Mouse (Mus musculus): ENCODE measurements around the gene Gm17174.
"Not testable (repeated sequence)": the region's sequence is repeated elsewhere in the genome, so short reads cannot be mapped to it uniquely, and the experiment has no call there.

Gene Gm17174

GRCm38 (mm10) chr14:51592039-51592438 lies at the start of gene Gm17174:
Gene Gm17174, minus strand, starts transcription at chr14:51592139.
- not testable (repeated sequence) for DNase-seq

- not testable (repeated sequence) for DNase-seq
Observed at GRCm38 (mm10) chr14:51635566-51635965, 43.6 kb upstream of the Gm17174 start, which contains the start of gene Gm4181. Gene Gm4181, minus strand, starts transcription at chr14:51635666.

- DNase-seq = peak; percentile 22 to 34
Observed at GRCm38 (mm10) chr14:51632426-51632825, 40.5 kb upstream of the Gm17174 start.

GRCm38 (mm10) chr14:51611210-51611609 lies 19.3 kb upstream of the Gm17174 start, which contains the start of gene Gm17078:
Gene Gm17078, minus strand, starts transcription at chr14:51611310.
- DNase-seq = no peak

- DNase-seq = not testable (repeated sequence)
Observed at GRCm38 (mm10) chr14:51573963-51574362, 18.0 kb downstream of the Gm17174 start, which contains the start of gene Gm17175. Gene Gm17175, minus strand, starts transcription at chr14:51574063.

- DNase-seq = no peak
Observed at GRCm38 (mm10) chr14:51552490-51552889, 39.4 kb downstream of the Gm17174 start, which contains the start of gene Gm5622. Gene Gm5622, plus strand, starts transcription at chr14:51552790.

Measured in lung, postnatal 4 days (tissue).